In the genomic region with DNA sequence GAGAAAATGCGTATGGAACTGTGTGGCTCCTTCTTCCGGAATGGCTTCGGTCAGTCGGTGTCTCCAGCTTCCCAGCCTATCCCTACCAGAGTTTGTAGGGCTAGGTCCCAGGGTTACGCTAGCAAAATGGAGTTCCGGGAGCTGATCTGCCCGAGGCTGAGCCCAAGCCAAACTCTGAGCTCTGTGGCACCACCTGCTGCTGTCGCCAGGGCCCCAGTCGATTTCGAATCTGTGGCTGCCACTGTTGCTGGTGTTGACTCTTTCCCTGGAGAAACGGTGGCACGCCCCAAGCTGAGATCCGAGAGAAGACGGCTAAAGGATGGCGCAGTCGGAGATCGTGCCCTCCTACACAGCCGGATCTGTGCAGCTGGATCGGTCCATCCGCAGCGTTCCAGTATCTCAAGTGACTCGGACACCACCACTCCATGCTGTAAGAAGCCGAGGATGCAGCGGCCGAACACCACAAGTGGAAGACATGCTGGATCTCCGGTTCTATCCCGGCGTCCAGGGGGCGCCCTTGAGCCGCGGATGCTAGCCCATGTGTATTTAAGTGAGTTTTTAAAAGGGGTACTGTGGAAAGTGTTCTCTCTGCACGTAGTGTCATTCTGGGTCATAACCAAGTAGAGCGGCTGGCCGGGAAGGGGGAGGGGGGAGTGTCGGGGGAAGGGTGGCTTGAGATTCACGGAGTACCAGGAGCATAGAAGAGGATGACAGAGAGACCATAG, we compare ENCODE assay signal across 8 mouse cellular contexts. TPM values are rescaled to one million over a fixed set of nuclear protein-coding genes. Genes with fewer than 3 reads are reported as not detected.
A peak's percentile ranks its signal among the peaks of the same experiment; 100 is the strongest.
DNase-seq lines count a peak whose midpoint lies in the region; ATAC-seq and TF ChIP-seq lines count a peak whose summit lies in the region.

No protein-coding gene starts in this region.

- peak overlapping the region; percentile 51 to 69 (median 60) for H3K4me3 ChIP-seq in CH12.LX (replicated peaks in 1 of 3; ENCODE audit: low read depth in 2 of 3, low read length in 2 of 3, poor library complexity in 1 of 3)
- H3K4me3 ChIP-seq in forebrain, embryonic 12.5 days (replicated peaks): peak overlapping the region; percentile 44
- peak overlapping the region; percentile 53 for H3K4me3 ChIP-seq in liver, postnatal 0 days (ENCODE audit: low read depth, low read length)
- peak overlapping the region; percentile 22 for H3K4me3 ChIP-seq in neural tube, embryonic 14.5 days (ENCODE audit: low read depth, low read length)

- peak; percentile 58 for ATAC-seq in forebrain, embryonic 12.5 days (ENCODE audit: low FRiP score)
- peak; percentile 71 for ATAC-seq in liver, postnatal 0 days
- ATAC-seq in neural tube, embryonic 14.5 days (ENCODE audit: low read depth): peak; percentile 63

- peaks cover 10 to 39% of the 10 kb centered on the region in 2 experiments for H3K4me1 ChIP-seq in CH12.LX (ENCODE audit: control insufficient read depth in 1 of 2, insufficient read depth in 2 of 2)
- peaks cover 9% of the 10 kb centered on the region for H3K4me1 ChIP-seq in forebrain, embryonic 12.5 days
- H3K4me1 ChIP-seq in liver, postnatal 0 days (ENCODE audit: insufficient read depth): peaks cover 23% of the 10 kb centered on the region
- no peaks in the 10 kb centered on the region for H3K4me1 ChIP-seq in neural tube, embryonic 14.5 days (ENCODE audit: control insufficient read depth, insufficient read depth, low read length)

- no peaks in the 10 kb centered on the region for H3K9me3 ChIP-seq in CH12.LX (replicated peaks; ENCODE audit: low read length)
- H3K9me3 ChIP-seq in forebrain, embryonic 12.5 days: no peaks in the 10 kb centered on the region
- H3K9me3 ChIP-seq in liver, postnatal 0 days (ENCODE audit: low read length): no peaks in the 10 kb centered on the region
- no peaks in the 10 kb centered on the region for H3K9me3 ChIP-seq in neural tube, embryonic 14.5 days (ENCODE audit: control insufficient read depth, low read length)

- TF ChIP-seq RAD21 in CH12.LX (IDR thresholded peaks at IDR 0.05; ENCODE audit: low read depth, low read length): peak; percentile 70

- TF ChIP-seq POLR2A in CH12.LX (IDR thresholded peaks at IDR 0.05; ENCODE audit: low read depth, low read length): peak; percentile 52

- peak overlapping the region; percentile 87 for H3K9ac ChIP-seq in CH12.LX (ENCODE audit: insufficient read depth, low read depth)
- peak overlapping the region; percentile 59 for H3K9ac ChIP-seq in forebrain, embryonic 12.5 days
- H3K9ac ChIP-seq in liver, postnatal 0 days (replicated peaks): peak overlapping the region; percentile 63
- H3K9ac ChIP-seq in neural tube, embryonic 14.5 days (replicated peaks; ENCODE audit: low read depth, low read length): peak overlapping the region; percentile 25; the same call in 1 of the 2 replicates

- H3K79me2 ChIP-seq in CH12.LX (replicated peaks; ENCODE audit: control insufficient read depth, extremely low read depth, insufficient read depth, poor library complexity, severe bottlenecking): peaks cover 8% of the 10 kb centered on the region

- peak; percentile 34 to 89 for TF ChIP-seq CTCF in CH12.LX (conservative IDR thresholded peaks at IDR 0.05 in 1 of 2, IDR thresholded peaks at IDR 0.05 in 1 of 2; ENCODE audit: low read depth in 2 of 2, low read length in 2 of 2)
- peak; percentile 90 for TF ChIP-seq CTCF in liver, postnatal 0 days (IDR thresholded peaks at IDR 0.05; ENCODE audit: low read depth)

- H3K27ac ChIP-seq in CH12.LX (ENCODE audit: insufficient read depth, low read depth): peak overlapping the region; percentile 92
- H3K27ac ChIP-seq in forebrain, embryonic 12.5 days: no peak overlapping the region
- peak overlapping the region; percentile 41 for H3K27ac ChIP-seq in liver, postnatal 0 days (ENCODE audit: low read depth)
- H3K27ac ChIP-seq in neural tube, embryonic 14.5 days (ENCODE audit: low read depth, low read length): no peak overlapping the region

- intact Hi-C loops in heart, postnatal 10 days (cut with DNase I): loop anchor here (1.0 kb wide), 1 partner anchor 23 kb away; no protein-coding TSS in a partner anchor

- H3K4me2 ChIP-seq in CH12.LX (ENCODE audit: insufficient read depth, low read depth, poor library complexity, severe bottlenecking): peak overlapping the region; percentile 75
- H3K4me2 ChIP-seq in forebrain, embryonic 12.5 days: peak overlapping the region; percentile 68
- H3K4me2 ChIP-seq in liver, postnatal 0 days (ENCODE audit: low read depth, low read length): peak overlapping the region; percentile 72
- H3K4me2 ChIP-seq in neural tube, embryonic 14.5 days (ENCODE audit: low read depth, low read length): peak overlapping the region; percentile 48

- 3% methylated on average over 36 of the region's 36 CpGs for WGBS in forebrain, embryonic 12.5 days
- WGBS in large intestine, adult 2 months: 2% methylated on average over 36 of the region's 36 CpGs
- WGBS in liver, postnatal 0 days (ENCODE audit: insufficient replicate concordance): 2% methylated on average over 36 of the region's 36 CpGs
- WGBS in neural tube, embryonic 14.5 days: 3% methylated on average over 36 of the region's 36 CpGs

- peaks cover under 1 to 25% of the 10 kb centered on the region in 2 experiments for H3K36me3 ChIP-seq in CH12.LX (replicated peaks in 1 of 2; ENCODE audit: control insufficient read depth in 1 of 2, insufficient read depth in 1 of 2, low read length in 1 of 2)
- H3K36me3 ChIP-seq in forebrain, embryonic 12.5 days (replicated peaks): peaks cover 2% of the 10 kb centered on the region; the same call in 1 of the 2 replicates
- H3K36me3 ChIP-seq in liver, postnatal 0 days (replicated peaks; ENCODE audit: insufficient read depth, low read length): no peaks in the 10 kb centered on the region
- H3K36me3 ChIP-seq in neural tube, embryonic 14.5 days (ENCODE audit: control insufficient read depth, insufficient read depth, low read length): no peaks in the 10 kb centered on the region

- TF ChIP-seq EP300 in CH12.LX (IDR thresholded peaks at IDR 0.05; ENCODE audit: low read length): no peak
- TF ChIP-seq EP300 in liver, postnatal 0 days (IDR thresholded peaks at IDR 0.05; ENCODE audit: low read depth): no peak

- DNase-seq in CH12.LX (ENCODE audit: extremely low read depth): peak; percentile 93
- peak; percentile 83 for DNase-seq in c-Kit-positive CD71-negative TER-119-negative erythroid progenitor cells, embryonic 14.5 days (ENCODE audit: low read depth)
- peak; percentile 87 to 91 for DNase-seq in heart, postnatal 10 days
- peak; percentile 69 for DNase-seq in large intestine, adult 2 months (ENCODE audit: low read depth, low spot score)
- peak; percentile 91 for DNase-seq in liver, postnatal 0 days
- DNase-seq in testis, postnatal 14 days (ENCODE audit: low spot score): peak; percentile 76

- in situ Hi-C loops in CH12.LX (cut with MboI; ENCODE audit: low pct_ligation_motif_present, low pct_unique_long_range_greater_than_20kb, low sequenced_read_pairs): no loop called here

- dilution Hi-C loops in CH12.LX (cut with MboI; ENCODE audit: extremely low pct_ligation_motif_present, extremely low pct_unique_long_range_greater_than_20kb, low sequenced_read_pairs): no loop called here

- no peaks in the 10 kb centered on the region for H3K27me3 ChIP-seq in CH12.LX (replicated peaks)
- no peaks in the 10 kb centered on the region for H3K27me3 ChIP-seq in forebrain, embryonic 12.5 days
- H3K27me3 ChIP-seq in liver, postnatal 0 days (ENCODE audit: insufficient read depth, low read length): no peaks in the 10 kb centered on the region
- H3K27me3 ChIP-seq in neural tube, embryonic 14.5 days (ENCODE audit: control insufficient read depth, insufficient read depth, low read length): no peaks in the 10 kb centered on the region

RNA-seq across cellular contexts. Expression of gene Fam167b, which starts 6.7 kb away (rescaled TPM):
- total RNA-seq in CH12.LX (2012; rRNA removed) (1.1 and 1.4 TPM in 2 replicates), CH12.LX (2014; rRNA removed) (0.49 TPM in 1 of 2 replicates, not detected in the other)
- 0.82 and 1.2 TPM in 2 replicates for polyA plus RNA-seq in CH12.LX (2012; ENCODE audit: insufficient read length, low read depth)
- polyA plus RNA-seq in forebrain, embryonic 12.5 days (2016; fragmentation: Nextera tagmentation; extraction: Ambion mirVana): 0.37 and 0.92 TPM in 2 replicates
- 1 to 10 TPM; 1.7 to 1.9 TPM for total RNA-seq in heart, postnatal 10 days (2021)
- 0.57 and 0.71 TPM in 2 replicates for polyA plus RNA-seq in large intestine, adult 2 months (2012; rRNA removed)
- polyA plus RNA-seq in liver, postnatal 0 days (2015; fragmentation: Nextera tagmentation; extraction: Ambion mirVana): 13.1 and 15.0 TPM in 2 replicates
- polyA plus RNA-seq in neural tube, embryonic 14.5 days (2014; fragmentation: Nextera tagmentation; extraction: Ambion mirVana): not detected in 2 replicates

RNA-seq across cellular contexts. Expression of gene Lck, which starts 11.6 kb away (rescaled TPM):
- 67.2 and 80.9 TPM in 2 replicates for total RNA-seq in CH12.LX (2012; rRNA removed)
- total RNA-seq in CH12.LX (2014; rRNA removed): 64.6 and 70.0 TPM in 2 replicates
- 138 and 177 TPM in 2 replicates for polyA plus RNA-seq in CH12.LX (2012; ENCODE audit: insufficient read length, low read depth)
- 9.0 and 9.3 TPM in 2 replicates for polyA plus RNA-seq in forebrain, embryonic 12.5 days (2016; fragmentation: Nextera tagmentation; extraction: Ambion mirVana)
- 1 to 10 TPM; 2.1 to 3.9 TPM for total RNA-seq in heart, postnatal 10 days (2021)
- 20.6 TPM in 2 replicates for polyA plus RNA-seq in large intestine, adult 2 months (2012; rRNA removed)
- polyA plus RNA-seq in liver, postnatal 0 days (2015; fragmentation: Nextera tagmentation; extraction: Ambion mirVana): 3.3 and 3.4 TPM in 2 replicates
- polyA plus RNA-seq in neural tube, embryonic 14.5 days (2014; fragmentation: Nextera tagmentation; extraction: Ambion mirVana): 10.0 and 10.5 TPM in 2 replicates

RNA-seq across cellular contexts. Expression of gene Eif3i, which starts 15.4 kb away (rescaled TPM):
- 667 and 673 TPM in 2 replicates for total RNA-seq in CH12.LX (2012; rRNA removed)
- 702 and 753 TPM in 2 replicates for total RNA-seq in CH12.LX (2014; rRNA removed)
- 418 and 446 TPM in 2 replicates for polyA plus RNA-seq in CH12.LX (2012; ENCODE audit: insufficient read length, low read depth)
- 204 and 212 TPM in 2 replicates for polyA plus RNA-seq in forebrain, embryonic 12.5 days (2016; fragmentation: Nextera tagmentation; extraction: Ambion mirVana)
- total RNA-seq in heart, postnatal 10 days (2021): 100 to 1,000 TPM; 143 to 144 TPM
- 325 and 337 TPM in 2 replicates for polyA plus RNA-seq in large intestine, adult 2 months (2012; rRNA removed)
- 119 and 125 TPM in 2 replicates for polyA plus RNA-seq in liver, postnatal 0 days (2015; fragmentation: Nextera tagmentation; extraction: Ambion mirVana)
- polyA plus RNA-seq in neural tube, embryonic 14.5 days (2014; fragmentation: Nextera tagmentation; extraction: Ambion mirVana): 206 and 221 TPM in 2 replicates

RNA-seq across cellular contexts. Expression of gene Tmem234, which starts 15.4 kb away (rescaled TPM):
- 111 and 121 TPM in 2 replicates for total RNA-seq in CH12.LX (2012; rRNA removed)
- 97.6 and 104 TPM in 2 replicates for total RNA-seq in CH12.LX (2014; rRNA removed)
- polyA plus RNA-seq in CH12.LX (2012; ENCODE audit: insufficient read length, low read depth): 112 and 113 TPM in 2 replicates
- 161 and 163 TPM in 2 replicates for polyA plus RNA-seq in forebrain, embryonic 12.5 days (2016; fragmentation: Nextera tagmentation; extraction: Ambion mirVana)
- 10 to 100 TPM; 61.7 to 63.5 TPM for total RNA-seq in heart, postnatal 10 days (2021)
- polyA plus RNA-seq in large intestine, adult 2 months (2012; rRNA removed): 113 and 137 TPM in 2 replicates
- 81.7 and 93.9 TPM in 2 replicates for polyA plus RNA-seq in liver, postnatal 0 days (2015; fragmentation: Nextera tagmentation; extraction: Ambion mirVana)
- 188 and 191 TPM in 2 replicates for polyA plus RNA-seq in neural tube, embryonic 14.5 days (2014; fragmentation: Nextera tagmentation; extraction: Ambion mirVana)

RNA-seq across cellular contexts. Expression of gene Dcdc2b, which starts 29.0 kb away (rescaled TPM):
- total RNA-seq in CH12.LX (2012; rRNA removed) (0.59 and 1.6 TPM in 2 replicates), CH12.LX (2014; rRNA removed) (not detected in 2 replicates)
- 0.66 and 1.1 TPM in 2 replicates for polyA plus RNA-seq in CH12.LX (2012; ENCODE audit: insufficient read length, low read depth)
- 2.6 and 2.9 TPM in 2 replicates for polyA plus RNA-seq in forebrain, embryonic 12.5 days (2016; fragmentation: Nextera tagmentation; extraction: Ambion mirVana)
- total RNA-seq in heart, postnatal 10 days (2021): under 1 TPM; 0.52 to 0.84 TPM
- 0.99 and 1.1 TPM in 2 replicates for polyA plus RNA-seq in large intestine, adult 2 months (2012; rRNA removed)
- polyA plus RNA-seq in liver, postnatal 0 days (2015; fragmentation: Nextera tagmentation; extraction: Ambion mirVana): 0.54 and 0.71 TPM in 2 replicates
- polyA plus RNA-seq in neural tube, embryonic 14.5 days (2014; fragmentation: Nextera tagmentation; extraction: Ambion mirVana): 3.9 and 4.7 TPM in 2 replicates

Comparison
In these comparisons a context has a peak if more than half of its experiments do, and no peak if none do; other contexts are left out.
1. H3K27ac ChIP-seq: peak in CH12.LX (single experiment) and liver, postnatal 0 days (single experiment); none in forebrain, embryonic 12.5 days (single experiment) and neural tube, embryonic 14.5 days (single experiment).
2. H3K9ac ChIP-seq: peak in every context shown above with its lines; median percentile 87 in CH12.LX; 63 in liver, postnatal 0 days; 59 in forebrain, embryonic 12.5 days; 25 in neural tube, embryonic 14.5 days.
3. Peak in every context shown above with its lines, with median percentiles within 50 percentile points of each other: DNase-seq, H3K4me2 ChIP-seq, H3K4me3 ChIP-seq and ATAC-seq.